Mouse (Mus musculus) erythroblast, embryonic 14.5 days (primary cell): ENCODE data around the gene Tldc1.

Source experiments
- GATA1 ChIP-seq: IDR thresholded peaks from 2 replicates; pipeline ENCODE4 v1.6.1; 2012; ENCODE audit warnings: low read length, inconsistent platforms, mixed read lengths
- TAL1 ChIP-seq: IDR thresholded peaks from 3 replicates; pipeline ENCODE4 v1.6.1; 2012; ENCODE audit warnings: low read length, inconsistent platforms, mixed read lengths

- TF ChIP-seq TAL1 (no peak), GATA1 (no peak)
These were observed 20.7 kb upstream of the Tldc1 start for GRCm38 (mm10) chr8:119798965-119799264.
